Mouse (Mus musculus) neural tube, embryonic 11.5 days (tissue): ENCODE results near the gene Mad1l1. TPM values are rescaled to one million over a fixed set of nuclear protein-coding genes. Genes with fewer than 3 reads are reported as not detected.

Experiments
- ATAC-seq: fragments of 200-750 bp; cut with Nextera tagmentation; 2 replicates; pipeline ENCODE4 v1.8.0; 2017; ENCODE audit warnings: moderate number of reproducible peaks, mild to moderate bottlenecking, moderate TSS enrichment, moderate library complexity; ENCODE audit not compliant: insufficient read depth, low FRiP score, low TSS enrichment
- DNase-seq: peaks from one replicate; pipeline ENCODE4 v3.0.0-alpha.2; 2015; ENCODE audit warnings: low spot score
- H3K27ac ChIP-seq: fragments of 300-500 bp; sonication (generic); 2 replicates; pipeline ENCODE4 v1.5.1; 2014; ENCODE audit warnings: low read depth, mild to moderate bottlenecking, low read length
- H3K27me3 ChIP-seq: fragments of 300-500 bp; sonication (generic); 2 replicates; pipeline ENCODE4 v1.6.1; 2014; ENCODE audit warnings: mild to moderate bottlenecking, low read length, mixed read lengths; ENCODE audit not compliant: control insufficient read depth, insufficient read depth
- H3K36me3 ChIP-seq: fragments of 300-500 bp; sonication (generic); 2 replicates; pipeline ENCODE4 v1.6.1; 2014; ENCODE audit warnings: mild to moderate bottlenecking, low read length, moderate library complexity, mixed read lengths; ENCODE audit not compliant: control insufficient read depth, insufficient read depth
- H3K4me1 ChIP-seq: fragments of 300-500 bp; sonication (generic); 2 replicates; pipeline ENCODE4 v1.6.1; 2014; ENCODE audit warnings: low read length, mixed read lengths; ENCODE audit not compliant: control insufficient read depth, insufficient read depth
- H3K4me2 ChIP-seq: fragments of 300-500 bp; sonication (generic); 2 replicates; pipeline ENCODE4 v1.6.1; 2014; ENCODE audit warnings: low read depth, mild to moderate bottlenecking, moderate library complexity
- H3K4me3 ChIP-seq: fragments of 300-500 bp; sonication (generic); 2 replicates; pipeline ENCODE4 v1.5.1; 2014; ENCODE audit warnings: low read depth, low read length
- H3K9ac ChIP-seq: fragments of 300-500 bp; sonication (generic); 2 replicates; pipeline ENCODE4 v1.6.1; 2014; ENCODE audit warnings: mild to moderate bottlenecking, low read length
- H3K9me3 ChIP-seq: fragments of 300-500 bp; sonication (generic); 2 replicates; pipeline ENCODE4 v1.6.1; 2016; ENCODE audit warnings: low read length; ENCODE audit not compliant: control insufficient read depth
- WGBS: fragments of 180-500 bp; shearing (Covaris S2); extraction: QIAGEN DNeasy Blood & Tissue Kit; methylation state at CpG from one replicate; pipeline ENCODE4 v1.1.7; 2014; 5-methylcytosine and 5-hydroxymethylcytosine counted together
- polyA plus RNA-seq: library from polyadenylated mRNA; unstranded; fragments of >200 nt; fragmentation: Nextera tagmentation; extraction: Ambion mirVana; gene quantifications from 2 replicates; pipeline ENCODE4 v1.2.1, GENCODE M21; 2014

Mad1l1 gene
- polyA plus RNA-seq, 1 experiment from 2014 or later, result 51.9 TPM

DNA sequence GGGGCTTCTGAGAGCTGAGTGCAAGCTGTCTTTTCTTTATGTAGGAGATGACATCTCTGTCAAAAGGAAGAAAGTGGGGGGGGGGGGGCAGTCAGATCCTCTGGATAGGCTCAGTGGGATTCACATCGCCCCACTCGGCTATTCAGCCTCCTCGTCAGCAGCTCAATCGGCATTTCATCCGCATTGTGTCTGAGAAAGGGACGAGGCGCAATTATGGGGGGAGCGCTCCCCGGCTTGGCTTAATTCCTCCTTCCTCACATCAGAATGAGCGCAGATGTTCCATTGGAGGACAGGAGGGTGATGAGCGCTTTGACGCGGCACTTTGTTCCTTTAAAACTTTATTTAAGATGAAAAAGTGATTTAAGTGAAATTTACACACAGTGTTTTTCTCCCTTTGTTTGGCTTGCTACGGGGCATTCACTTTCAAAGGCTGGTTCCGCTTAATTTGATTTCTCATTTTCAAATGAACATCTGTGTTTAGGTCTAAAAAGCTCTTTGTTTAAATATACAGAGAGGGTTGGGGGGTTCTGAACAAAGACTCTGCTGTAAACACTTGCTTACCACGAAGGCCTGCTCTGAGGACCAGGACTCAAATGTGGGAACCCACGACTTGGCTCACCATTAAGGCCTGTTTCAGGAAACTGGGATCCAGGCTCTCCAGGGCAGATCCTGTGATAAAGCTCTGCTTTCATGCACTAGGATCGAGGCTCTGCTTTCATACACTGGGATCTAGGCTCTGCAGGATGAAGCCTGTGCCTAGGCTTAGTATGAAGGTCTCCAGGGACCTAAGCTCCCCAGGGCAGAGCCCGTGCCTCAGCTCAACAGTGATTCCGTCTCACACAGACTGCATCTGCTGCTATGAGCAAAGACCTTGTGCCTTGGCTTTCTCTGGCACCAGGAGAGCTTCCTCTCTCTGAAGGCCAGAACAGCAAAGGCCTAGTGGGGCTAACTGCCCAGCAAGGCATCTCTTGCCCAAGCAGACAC lies 98.0 kb downstream of the Mad1l1 start:
- DNase-seq (peak; percentile 60), ATAC-seq (peak; percentile 73)
- H3K36me3 ChIP-seq, result no peaks in the 10 kb centered on the region
- WGBS, result 43% methylated on average over 20 of the region's 20 CpGs
- no peak overlapping the region for H3K4me3 ChIP-seq
- H3K4me1 ChIP-seq, result peaks cover 26% of the 10 kb centered on the region
- H3K9ac ChIP-seq, result 0 out of 2 replicates have a peak overlapping the region, but pooled peaks have one; percentile 22
- H3K4me2 ChIP-seq, result no peak overlapping the region
- no peaks in the 10 kb centered on the region for H3K27me3 ChIP-seq
- H3K27ac ChIP-seq, result peak overlapping the region; percentile 90
- H3K9me3 ChIP-seq, result no peaks in the 10 kb centered on the region

DNA sequence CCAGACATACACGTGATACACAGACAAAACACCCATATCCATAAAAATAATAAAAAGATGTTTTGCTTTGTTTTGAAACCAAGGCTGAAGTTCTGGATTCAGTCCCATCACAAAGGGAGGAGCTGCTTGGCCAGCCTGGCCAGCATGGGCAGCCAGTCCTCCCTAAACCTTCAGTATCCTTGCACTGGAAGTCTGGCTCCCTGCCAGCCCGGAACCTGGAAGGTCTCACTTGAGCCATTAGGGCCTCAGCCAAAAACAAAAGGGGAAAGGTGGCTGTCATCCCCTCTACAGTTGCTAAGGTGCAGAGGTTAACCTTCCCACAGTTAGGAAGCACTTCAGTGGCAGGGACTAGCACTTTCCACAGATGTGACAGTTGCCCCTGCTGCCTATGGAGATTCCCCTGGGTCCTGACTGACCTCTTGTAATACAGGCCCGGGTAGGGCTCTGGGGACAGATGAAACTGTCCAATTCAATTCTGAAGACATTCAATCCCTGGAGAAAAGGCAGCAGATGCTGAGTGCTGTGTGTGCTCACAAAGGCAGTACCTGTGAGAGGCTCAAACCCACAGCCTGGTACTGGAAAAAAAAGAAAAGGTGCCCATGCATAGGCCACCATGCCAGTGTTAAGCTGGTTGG lies 100.2 kb downstream of the Mad1l1 start:
- Histone ChIP-seq H3K4me2 (no peak overlapping the region), H3K27ac (no peak overlapping the region; the same call in 1 of the 2 replicates), H3K27me3 (no peaks in the 10 kb centered on the region), H3K9me3 (no peaks in the 10 kb centered on the region), H3K9ac (no peak overlapping the region), H3K4me3 (no peak overlapping the region), H3K4me1 (peaks cover 18% of the 10 kb centered on the region), H3K36me3 (no peaks in the 10 kb centered on the region)
- 73% methylated on average over 3 of the region's 3 CpGs for WGBS
- DNase-seq (no peak), ATAC-seq (no peak)

DNA sequence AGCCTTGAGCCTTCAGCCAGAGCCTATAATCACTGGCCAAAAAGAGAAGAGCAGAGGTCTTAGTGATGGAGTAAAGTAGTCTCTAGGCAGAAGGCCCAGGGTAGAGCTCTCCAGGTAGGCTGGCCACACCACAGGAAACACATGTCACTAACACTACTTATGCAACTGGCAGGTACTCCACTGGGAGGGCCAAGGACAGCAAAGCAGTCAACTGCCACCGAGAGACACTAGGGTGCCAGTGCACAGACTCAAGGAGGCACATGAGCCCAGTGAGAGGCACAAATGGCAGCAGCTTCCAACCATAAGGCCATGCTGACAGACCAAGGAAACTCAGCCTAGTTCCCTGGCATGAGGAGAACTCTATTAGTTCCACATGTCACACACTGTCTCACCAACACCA lies 102.1 kb downstream of the Mad1l1 start:
- Histone ChIP-seq H3K27me3 (no peaks in the 10 kb centered on the region), H3K4me1 (peaks cover 18% of the 10 kb centered on the region), H3K27ac (no peak overlapping the region), H3K9me3 (no peaks in the 10 kb centered on the region), H3K4me3 (no peak overlapping the region), H3K36me3 (no peaks in the 10 kb centered on the region), H3K4me2 (no peak overlapping the region), H3K9ac (no peak overlapping the region)
- 83% methylated on average over 1 of the region's 1 CpGs for WGBS
- DNase-seq, result no peak
- ATAC-seq, result no peak

DNA sequence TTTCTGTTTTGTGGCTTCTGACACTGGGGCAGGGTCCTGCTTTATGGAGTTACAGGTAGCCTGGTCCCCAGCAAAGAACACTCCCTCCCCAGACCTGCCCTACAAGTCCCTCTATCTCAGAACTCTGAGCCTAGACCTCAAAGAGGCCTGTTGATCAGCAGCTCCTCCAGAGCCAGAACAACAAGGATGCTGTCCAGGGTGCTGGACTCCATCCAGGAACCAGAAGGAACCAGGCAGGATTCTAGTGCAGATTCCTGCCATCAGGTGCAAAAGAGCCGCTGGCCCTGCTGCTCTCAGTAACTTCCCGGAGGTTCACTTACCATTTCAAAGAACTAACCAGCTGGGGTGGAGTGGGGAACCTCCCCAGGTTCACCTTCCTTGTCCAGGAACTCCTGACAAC lies 103.5 kb downstream of the Mad1l1 start:
- ATAC-seq (no peak), DNase-seq (no peak)
- H3K9ac ChIP-seq, result no peak overlapping the region
- no peaks in the 10 kb centered on the region for H3K9me3 ChIP-seq
- no peak overlapping the region for H3K27ac ChIP-seq
- peaks cover 18% of the 10 kb centered on the region for H3K4me1 ChIP-seq
- no peaks in the 10 kb centered on the region for H3K36me3 ChIP-seq
- H3K27me3 ChIP-seq, result no peaks in the 10 kb centered on the region
- no peak overlapping the region for H3K4me3 ChIP-seq
- no peak overlapping the region for H3K4me2 ChIP-seq
- WGBS, result 45% methylated on average over 2 of the region's 2 CpGs

DNA sequence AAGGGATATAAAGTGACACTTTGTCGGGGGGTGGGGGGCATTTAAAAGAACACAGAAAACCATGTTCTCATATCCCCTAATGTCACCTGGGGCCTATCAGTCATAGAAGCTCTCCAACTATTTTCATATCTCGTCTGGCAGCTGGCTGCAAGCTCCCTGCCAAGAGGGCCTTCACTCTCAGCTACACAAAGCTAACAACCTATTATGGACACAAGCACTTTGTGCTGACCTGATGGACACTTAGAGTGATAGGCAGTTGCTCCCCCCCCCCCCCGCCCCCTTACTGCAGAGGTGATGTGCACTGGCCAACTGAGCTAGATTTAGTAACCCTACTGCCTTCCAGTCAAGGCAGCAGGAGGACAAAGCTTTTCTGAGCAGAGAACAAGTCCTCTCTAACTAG lies 104.3 kb downstream of the Mad1l1 start:
- H3K36me3 ChIP-seq, result no peaks in the 10 kb centered on the region
- no peak overlapping the region for H3K9ac ChIP-seq
- ATAC-seq (no peak), DNase-seq (no peak)
- no peak overlapping the region for H3K27ac ChIP-seq
- WGBS, result 72% methylated on average over 3 of the region's 3 CpGs
- H3K9me3 ChIP-seq, result no peaks in the 10 kb centered on the region
- H3K4me2 ChIP-seq, result no peak overlapping the region
- H3K4me1 ChIP-seq, result peaks cover 18% of the 10 kb centered on the region
- no peaks in the 10 kb centered on the region for H3K27me3 ChIP-seq
- no peak overlapping the region for H3K4me3 ChIP-seq

DNA sequence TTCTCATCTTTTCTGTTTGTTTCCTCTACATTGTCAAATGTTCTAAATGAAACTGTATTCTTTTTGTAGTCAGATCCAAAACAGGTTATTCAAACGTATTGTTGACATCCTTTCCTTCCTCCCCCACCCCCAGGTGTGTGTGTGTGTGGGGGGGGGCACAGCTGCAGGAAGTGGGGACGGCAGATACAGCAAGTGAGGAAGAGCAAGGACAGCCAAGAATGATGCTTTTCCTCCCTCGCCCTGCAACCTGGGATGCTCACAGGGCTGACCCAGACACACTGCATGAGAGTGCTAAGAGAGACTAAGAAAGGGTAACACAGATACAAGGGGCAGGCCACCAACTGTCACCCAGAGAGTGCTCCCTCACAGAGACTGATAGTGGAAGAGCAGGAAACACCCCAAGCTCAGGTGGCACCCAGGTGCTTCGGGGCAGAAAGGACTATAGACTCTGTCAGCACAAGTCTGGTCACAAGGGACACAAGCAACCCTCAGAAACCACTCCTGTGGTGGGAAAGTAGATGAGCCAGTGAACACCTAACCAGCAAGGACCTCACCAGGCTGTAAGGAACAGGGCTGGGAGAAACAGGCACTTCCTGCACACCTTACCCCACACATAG lies 105.8 kb downstream of the Mad1l1 start:
- H3K9ac ChIP-seq, result no peak overlapping the region

DNA sequence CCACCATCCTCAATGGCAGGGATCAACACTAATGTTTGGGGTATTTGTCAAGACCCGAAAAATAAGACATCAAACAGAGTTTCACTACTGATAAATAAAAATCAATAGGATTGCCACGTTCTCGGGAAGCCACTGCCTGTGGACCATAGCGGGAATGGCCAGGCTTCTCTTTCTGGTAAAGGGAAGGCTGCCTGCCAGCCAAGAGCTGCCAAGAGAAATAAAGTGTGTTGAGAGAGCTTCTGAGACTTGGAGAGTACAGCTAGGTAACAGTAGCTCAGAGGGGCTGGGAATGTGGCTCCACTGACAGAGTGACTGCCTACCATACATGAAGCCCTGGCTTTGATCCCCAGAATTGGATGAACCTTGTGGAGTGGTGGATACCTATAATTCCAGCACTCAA lies 108.4 kb downstream of the Mad1l1 start:
- no peaks in the 10 kb centered on the region for H3K27me3 ChIP-seq
- H3K9ac ChIP-seq, result no peak overlapping the region
- H3K9me3 ChIP-seq, result no peaks in the 10 kb centered on the region
- 89% methylated on average over 4 of the region's 4 CpGs for WGBS
- no peaks in the 10 kb centered on the region for H3K36me3 ChIP-seq
- 0 out of 2 replicates have a peak, but pooled peaks cover 5% of the 10 kb centered on the region for H3K4me1 ChIP-seq
- H3K4me3 ChIP-seq, result no peak overlapping the region
- ATAC-seq, result no peak
- no peak for DNase-seq
- H3K4me2 ChIP-seq, result no peak overlapping the region
- no peak overlapping the region for H3K27ac ChIP-seq

More for the DNA sequence above, 105.8 kb downstream of the Mad1l1 start:
- DNase-seq (no peak), ATAC-seq (no peak)
- H3K4me1 ChIP-seq, result peaks cover 9% of the 10 kb centered on the region
- 77% methylated on average over 4 of the region's 4 CpGs for WGBS
- no peak overlapping the region for H3K4me3 ChIP-seq
- H3K27me3 ChIP-seq, result no peaks in the 10 kb centered on the region
- no peak overlapping the region for H3K27ac ChIP-seq
- H3K4me2 ChIP-seq, result no peak overlapping the region
- H3K9me3 ChIP-seq, result no peaks in the 10 kb centered on the region
- H3K36me3 ChIP-seq, result no peaks in the 10 kb centered on the region

DNA sequence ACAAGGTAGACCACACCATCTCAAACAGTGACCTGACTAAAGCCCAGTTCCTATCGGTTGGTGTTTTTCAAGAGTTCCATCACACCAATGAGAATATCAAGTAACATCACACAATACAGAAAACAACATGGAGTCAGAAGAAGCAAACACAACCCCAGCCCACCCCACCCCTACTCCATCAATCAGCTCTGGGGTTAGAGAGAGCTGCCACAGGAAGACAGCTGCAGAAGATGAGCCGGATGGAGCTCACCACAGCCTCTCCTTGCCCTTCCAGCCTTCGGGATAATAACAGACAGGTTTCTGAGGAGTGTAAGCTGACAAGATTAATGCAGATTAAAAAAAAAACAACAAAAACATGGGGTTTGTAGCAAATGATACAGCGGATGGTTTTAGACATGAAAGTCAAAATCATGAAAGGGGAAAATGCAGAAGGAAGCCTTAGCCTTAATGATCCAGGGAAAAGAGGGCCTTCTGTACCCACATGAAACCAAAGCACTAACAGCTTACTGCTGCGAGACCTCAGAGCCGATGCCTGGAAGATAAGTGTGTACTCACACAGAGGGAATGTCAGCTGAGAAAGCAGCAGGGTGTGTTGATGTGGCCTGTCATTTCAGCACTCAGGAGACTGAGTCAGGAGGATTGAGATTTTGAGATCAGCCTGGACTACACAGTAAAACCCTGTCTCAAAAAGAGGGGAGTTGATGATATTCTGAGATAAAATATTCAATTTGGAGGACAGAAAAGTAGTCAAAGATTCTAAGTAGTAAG lies 110.8 kb downstream of the Mad1l1 start:
- H3K4me2 ChIP-seq, result no peak overlapping the region
- ATAC-seq, result no peak
- no peaks in the 10 kb centered on the region for H3K36me3 ChIP-seq
- H3K9me3 ChIP-seq, result no peaks in the 10 kb centered on the region
- no peak overlapping the region for H3K4me3 ChIP-seq
- H3K4me1 ChIP-seq, result 0 out of 2 replicates have a peak, but pooled peaks cover 5% of the 10 kb centered on the region
- no peak overlapping the region for H3K27ac ChIP-seq
- DNase-seq, result no peak
- no peaks in the 10 kb centered on the region for H3K27me3 ChIP-seq
- H3K9ac ChIP-seq, result no peak overlapping the region
- WGBS, result 78% methylated on average over 6 of the region's 6 CpGs
